Mouse (Mus musculus) mature B cell (primary cell): Measurements from ENCODE around the gene Rsad2.

Experiments used
- in situ Hi-C: fragments of 300-500 bp; cut with MboI; formaldehyde crosslinking; loops from 2 replicates; pipeline ENCODE4 v1.14.3; 2019

Gene Rsad2

DNA sequence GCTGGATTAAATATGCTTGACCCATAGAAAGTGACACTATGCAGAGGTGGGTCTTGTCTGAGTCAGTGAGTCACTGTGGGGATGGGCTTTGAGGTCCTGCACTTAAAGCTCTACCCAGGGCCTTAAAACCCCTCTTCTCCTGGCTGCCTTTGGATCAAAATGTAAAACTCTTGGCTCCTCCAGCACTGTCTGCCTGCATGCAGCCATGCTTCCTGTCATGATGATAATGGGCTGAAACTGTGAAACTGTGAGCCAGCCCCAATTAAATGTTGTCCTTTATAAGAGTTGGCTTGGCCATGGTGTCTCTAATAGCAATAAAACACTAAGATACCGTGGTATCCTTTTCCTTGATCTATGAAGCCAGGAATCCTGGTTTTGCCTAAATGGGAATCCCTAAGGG, 55.0 kb downstream of the Rsad2 start:
- in situ Hi-C loops = no loop called here

DNA sequence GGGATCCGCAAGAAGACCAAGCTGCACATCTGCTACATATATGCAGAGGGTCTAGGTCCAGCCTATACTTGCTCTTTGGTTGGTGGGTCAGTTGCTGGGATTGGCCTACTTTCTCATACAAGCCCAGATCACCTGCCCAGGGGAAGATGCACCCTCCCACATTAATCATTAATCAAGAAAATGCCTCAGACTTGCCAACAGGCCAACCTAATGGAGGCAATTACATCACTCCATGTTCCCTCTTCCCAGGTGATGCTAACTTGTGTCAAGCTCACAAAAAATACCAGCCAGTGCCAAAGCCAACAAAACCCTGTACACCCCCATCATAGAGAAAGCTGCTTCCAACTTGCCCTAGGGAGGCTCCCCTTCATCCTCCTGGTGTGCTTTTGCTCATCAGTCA, 55.5 kb downstream of the Rsad2 start:
- in situ Hi-C loops = no loop called here

DNA sequence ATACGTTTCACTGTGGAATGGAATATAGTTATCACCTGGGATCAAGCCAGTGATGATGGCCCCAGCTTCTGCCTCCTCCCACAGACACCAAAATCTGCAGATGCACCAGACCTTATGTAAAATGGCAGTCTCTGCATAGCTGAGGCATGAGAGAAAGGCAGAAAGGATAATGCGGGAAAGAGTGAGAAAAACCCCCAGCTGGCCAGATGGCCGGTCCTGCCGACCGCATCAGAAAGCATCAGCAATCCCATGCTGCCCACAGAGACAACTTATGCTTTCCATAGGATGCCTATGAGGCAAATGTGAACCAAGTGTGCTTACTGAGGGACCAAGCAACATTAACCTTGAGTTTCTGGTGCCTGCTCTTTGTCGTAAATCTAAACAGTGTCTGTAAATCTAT, 56.9 kb downstream of the Rsad2 start:
- in situ Hi-C loops = no loop called here

DNA sequence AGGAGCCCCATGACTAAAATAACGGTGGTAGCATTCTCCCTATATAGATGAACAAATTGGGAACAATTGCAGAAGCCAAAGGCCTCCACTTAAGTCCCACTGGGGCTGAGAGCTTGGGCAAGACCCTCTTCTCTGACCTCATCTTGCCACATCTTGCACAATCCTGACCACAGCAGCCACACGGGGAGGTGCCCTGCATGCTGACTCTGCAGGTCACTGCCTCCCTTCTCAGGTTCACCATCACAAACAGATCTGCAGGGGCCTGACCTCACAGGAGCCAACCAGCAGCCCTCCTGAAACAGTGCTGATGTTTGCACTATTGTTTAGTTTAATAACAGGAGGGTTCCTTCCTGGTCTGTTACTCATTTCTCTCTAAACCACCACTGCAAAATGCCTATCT, 57.7 kb downstream of the Rsad2 start:
- in situ Hi-C loops = no loop called here

DNA sequence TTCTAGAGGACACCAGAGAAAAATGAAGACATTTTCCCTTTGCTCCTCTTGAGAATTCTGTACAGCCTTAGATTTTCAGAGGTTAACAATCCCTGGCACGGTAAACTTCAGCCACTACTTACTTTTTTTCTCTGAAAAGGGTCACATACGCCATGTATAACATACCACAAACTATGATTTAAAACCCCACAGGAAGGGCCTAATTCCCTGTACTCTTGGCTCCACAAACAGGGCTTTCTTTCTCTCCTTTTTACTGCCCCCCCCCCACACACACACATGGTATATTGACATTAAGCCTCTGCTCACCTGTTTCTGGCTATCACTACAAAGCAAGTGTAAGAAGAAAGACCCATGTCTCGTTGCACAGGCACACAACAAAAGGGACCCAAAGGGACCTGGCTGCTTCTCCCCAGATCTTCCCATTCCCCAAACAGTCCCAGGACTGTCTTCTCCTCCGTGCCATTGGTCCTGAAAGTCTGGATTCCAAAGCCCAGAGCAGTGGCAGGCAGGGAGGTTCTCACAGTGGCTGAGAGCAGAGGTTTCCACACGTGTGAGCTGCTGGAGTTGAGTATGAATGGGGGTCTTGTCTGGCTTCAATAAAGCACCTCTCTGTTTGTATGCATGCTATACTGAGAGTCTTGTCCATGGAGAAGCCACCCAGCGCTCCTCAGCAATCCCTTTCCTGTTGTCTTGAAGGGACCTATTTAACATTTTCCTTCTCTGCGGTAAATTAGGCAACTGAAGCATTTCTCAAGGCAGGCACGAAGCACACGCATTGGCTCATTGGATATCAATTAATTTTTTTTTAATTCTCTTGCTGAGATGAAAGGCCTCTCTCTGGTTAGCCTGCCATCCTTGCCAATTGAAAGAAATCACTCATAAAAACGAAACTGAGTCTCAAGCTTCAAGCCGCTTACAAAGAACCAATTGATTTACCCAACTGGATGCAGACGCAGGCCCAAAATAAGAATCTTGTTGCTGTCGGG, 61.5 kb downstream of the Rsad2 start:
- in situ Hi-C loops = no loop called here

DNA sequence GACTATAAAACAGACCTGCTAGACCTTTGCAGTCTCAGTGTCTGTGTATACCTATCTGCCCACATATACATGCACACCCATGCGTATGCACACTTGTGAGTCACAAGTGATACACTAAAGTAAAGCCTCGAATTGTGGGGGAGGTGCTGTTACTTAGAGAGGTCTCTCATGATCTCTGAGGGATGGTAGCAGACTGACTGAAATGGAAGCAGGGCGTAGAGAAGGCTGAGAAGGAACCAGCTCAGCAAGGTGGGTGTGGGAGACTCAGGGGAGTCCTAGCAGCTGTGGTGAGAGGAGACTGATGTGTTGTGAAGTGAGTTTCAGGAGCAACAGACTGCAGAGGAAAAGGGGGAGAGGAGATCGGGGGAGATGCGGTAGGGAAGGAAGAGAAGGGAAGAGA, 63.0 kb downstream of the Rsad2 start:
- in situ Hi-C loops = no loop called here
